Mouse (Mus musculus): ENCODE results near the gene Rad9b. TPM values are rescaled to one million over a fixed set of nuclear protein-coding genes. Genes with fewer than 3 reads are reported as not detected.

Rad9b gene
- total and polyA plus RNA-seq, 3 experiments, result 9.0 to 10.4 (median 10.3) TPM

GRCm38 (mm10) chr5:122284183-122285028, 69.6 kb downstream of the Rad9b start, which contains the start of gene Pptc7:
Gene Pptc7 (plus strand): TSS chr5:122284365.
- no peak for TF ChIP-seq USF1 (IDR thresholded peaks at IDR 0.05; ENCODE audit: low read depth, low read length)
- TF ChIP-seq CHD1 (IDR thresholded peaks at IDR 0.05; ENCODE audit: low read depth, low read length), result no peak
- TF ChIP-seq BHLHE40 (IDR thresholded peaks at IDR 0.05; ENCODE audit: low read depth, low read length), result peak; percentile 48
- no peak for TF ChIP-seq CHD2 (IDR thresholded peaks at IDR 0.05; ENCODE audit: low read length)
- no peak for TF ChIP-seq RAD21 (IDR thresholded peaks at IDR 0.05; ENCODE audit: low read depth, low read length)
- TF ChIP-seq KAT2A (IDR thresholded peaks at IDR 0.05; ENCODE audit: insufficient replicate concordance, low read length), result no peak
- peak; percentile 66; the same call in 1 of the 2 replicates for TF ChIP-seq NELFE (IDR thresholded peaks at IDR 0.05; ENCODE audit: low read depth, low read length)
- peak; percentile 78 for TF ChIP-seq HCFC1 (IDR thresholded peaks at IDR 0.05; ENCODE audit: low read depth, low read length)
- no peak for TF ChIP-seq MAFK (IDR thresholded peaks at IDR 0.05; ENCODE audit: insufficient replicate concordance, low read length)
- TF ChIP-seq ZKSCAN1 (IDR thresholded peaks at IDR 0.05; ENCODE audit: borderline replicate concordance, low read depth, low read length), result no peak
- no peak for TF ChIP-seq JUND (conservative IDR thresholded peaks at IDR 0.05; ENCODE audit: low read depth, low read length)
- TF ChIP-seq EP300 (IDR thresholded peaks at IDR 0.05; ENCODE audit: low read length), result no peak
- TF ChIP-seq ETS1 (conservative IDR thresholded peaks at IDR 0.05; ENCODE audit: low read depth, low read length), result no peak
- no peak for TF ChIP-seq PAX5 (IDR thresholded peaks at IDR 0.05; ENCODE audit: low read length)
- no peak for TF ChIP-seq JUN (IDR thresholded peaks at IDR 0.05; ENCODE audit: insufficient read depth, low read depth, low read length)
- peak; percentile 78 for TF ChIP-seq POLR2A (IDR thresholded peaks at IDR 0.05; ENCODE audit: low read depth, low read length)
- TF ChIP-seq MEF2A (IDR thresholded peaks at IDR 0.05; ENCODE audit: borderline replicate concordance, low read depth, low read length), result no peak
- TF ChIP-seq NRF1 (IDR thresholded peaks at IDR 0.05; ENCODE audit: low read depth, low read length), result peak; percentile 82
- peak; percentile 62; the same call in 1 of the 2 replicates for TF ChIP-seq UBTF (IDR thresholded peaks at IDR 0.05; ENCODE audit: low read depth, low read length)
- no peak for TF ChIP-seq MYC (IDR thresholded peaks at IDR 0.05; ENCODE audit: low read depth, low read length)
- TF ChIP-seq IRF4 (IDR thresholded peaks at IDR 0.05; ENCODE audit: low read depth, low read length), result no peak
- TF ChIP-seq MAZ (IDR thresholded peaks at IDR 0.05; ENCODE audit: low read depth, low read length), result no peak
- TF ChIP-seq TCF12 (IDR thresholded peaks at IDR 0.05; ENCODE audit: low read depth, low read length), result peak; percentile 49; the same call in 1 of the 2 replicates
- no peak; the same call in 1 of the 2 replicates for TF ChIP-seq MXI1 (IDR thresholded peaks at IDR 0.05; ENCODE audit: low read depth, low read length)
- TF ChIP-seq MAX (IDR thresholded peaks at IDR 0.05; ENCODE audit: low read length), result 0 out of 2 replicates have a peak, but pooled peaks have one; percentile 5
- 0 out of 2 replicates have a peak, but pooled peaks have one; percentile 39 for TF ChIP-seq ELF1 (IDR thresholded peaks at IDR 0.05; ENCODE audit: low read depth, low read length)
- no peak for TF ChIP-seq GABPA (IDR thresholded peaks at IDR 0.05; ENCODE audit: insufficient replicate concordance, low read depth, low read length)
- TF ChIP-seq POLR2AphosphoS2 (IDR thresholded peaks at IDR 0.05; ENCODE audit: low read depth, low read length), result no peak
- TF ChIP-seq USF2 (conservative IDR thresholded peaks at IDR 0.05; ENCODE audit: low read depth, low read length), result no peak
- TF ChIP-seq ZNF384 (IDR thresholded peaks at IDR 0.05; ENCODE audit: low read depth, low read length), result no peak
- peak; percentile 73 for TF ChIP-seq TBP (conservative IDR thresholded peaks at IDR 0.05; ENCODE audit: low read depth, low read length)
- no peak for TF ChIP-seq SIN3A (IDR thresholded peaks at IDR 0.05; ENCODE audit: low read length)
- no peak for TF ChIP-seq ZC3H11A (IDR thresholded peaks at IDR 0.05; ENCODE audit: low read depth, low read length)
- TF ChIP-seq ZMIZ1 (IDR thresholded peaks at IDR 0.05; ENCODE audit: low read depth, low read length), result peak; percentile 80
- TF ChIP-seq SMC3 (IDR thresholded peaks at IDR 0.05; ENCODE audit: low read depth, low read length), result no peak
- TF ChIP-seq CTCF (conservative IDR thresholded peaks at IDR 0.05 in 1 of 2, IDR thresholded peaks at IDR 0.05 in 1 of 2; ENCODE audit: low read depth in 2 of 2, low read length in 2 of 2), result no peak
- no peak for TF ChIP-seq E2F4 (IDR thresholded peaks at IDR 0.05; ENCODE audit: insufficient replicate concordance, low read depth, low read length)
- TF ChIP-seq RCOR1 (conservative IDR thresholded peaks at IDR 0.05; ENCODE audit: low read depth, low read length), result no peak
- peak; percentile 94 for DNase-seq (ENCODE audit: extremely low read depth)
- Histone ChIP-seq H3K79me2 (replicated peaks; ENCODE audit: control insufficient read depth, extremely low read depth, insufficient read depth, poor library complexity, severe bottlenecking) (peaks cover 49% of the 10 kb centered on the region), H3K4me1 (ENCODE audit: control insufficient read depth in 1 of 2, insufficient read depth in 2 of 2) (peaks cover 17 to 40% of the 10 kb centered on the region in 2 experiments), H3K4me3 (replicated peaks in 1 of 3; ENCODE audit: low read depth in 2 of 3, low read length in 2 of 3, poor library complexity in 1 of 3) (peak within 1 kb of the TSS; percentile 87 to 96 (median 95)), H3K27ac (ENCODE audit: insufficient read depth, low read depth) (peak within 1 kb of the TSS; percentile 5), H3K27me3 (replicated peaks) (no peaks in the 10 kb centered on the region), H3K36me3 (replicated peaks in 1 of 2; ENCODE audit: control insufficient read depth in 1 of 2, insufficient read depth in 1 of 2, low read length in 1 of 2) (peaks cover 0 to 23% of the 10 kb centered on the region in 2 experiments), H3K9me3 (replicated peaks; ENCODE audit: low read length) (no peaks in the 10 kb centered on the region), H3K9ac (ENCODE audit: insufficient read depth, low read depth) (peak within 1 kb of the TSS; percentile 80), H3K4me2 (ENCODE audit: insufficient read depth, low read depth, poor library complexity, severe bottlenecking) (peak within 1 kb of the TSS; percentile 76)
- in situ Hi-C loops (cut with MboI; ENCODE audit: low pct_ligation_motif_present, low pct_unique_long_range_greater_than_20kb, low sequenced_read_pairs), result no loop called here
- dilution Hi-C loops (cut with MboI; ENCODE audit: extremely low pct_ligation_motif_present, extremely low pct_unique_long_range_greater_than_20kb, low sequenced_read_pairs), result no loop called here
